28 mouse cellular contexts compared by ENCODE assay signal in genomic region chr2:103835614-103836395, GRCm38 (mm10). TPM values are rescaled to one million over a fixed set of nuclear protein-coding genes. Genes with fewer than 3 reads are reported as not detected.
A peak's percentile ranks its signal among the peaks of the same experiment; 100 is the strongest.
DNase-seq lines count a peak whose midpoint lies in the region; ATAC-seq and TF ChIP-seq lines count a peak whose summit lies in the region.
"Had no signal": no experiment of that assay in that cellular context is flagged by ENCODE, and none has a peak within 500 bp of the region (broad histone marks: within the 10 kb centered on the region; RNA-seq: fewer than 3 reads in every experiment).

No protein-coding gene starts in this region.

- H3K27me3 ChIP-seq in liver, adult 2 months (ENCODE audit: control insufficient read depth, insufficient read depth, low read length) = no peaks in the 10 kb centered on the region
- H3K27me3 ChIP-seq in liver, embryonic 11.5 days (replicated peaks; ENCODE audit: control insufficient read depth, insufficient read depth, low read length) = no peaks in the 10 kb centered on the region
- H3K27me3 ChIP-seq: forebrain, embryonic 15.5 days; heart, embryonic 13.5 days; kidney, embryonic 15.5 days; limb, embryonic 15.5 days; neural tube, embryonic 15.5 days had no signal

- H3K79me2 ChIP-seq in liver, adult 2 months (ENCODE audit: control insufficient read depth, insufficient read depth, low read length) = no peaks in the 10 kb centered on the region

- H3K27ac ChIP-seq in liver, adult 2 months (replicated peaks; ENCODE audit: insufficient read depth, low read depth, low read length) = no peak overlapping the region
- H3K27ac ChIP-seq in liver, embryonic 11.5 days (ENCODE audit: low read depth, low read length) = no peak overlapping the region
- H3K27ac ChIP-seq: forebrain, embryonic 10.5 days; forebrain, embryonic 15.5 days; gastrocnemius, adult 2 months; heart, embryonic 13.5 days; kidney, embryonic 15.5 days; left cerebral cortex, adult 2 months; limb, embryonic 15.5 days; neural tube, embryonic 15.5 days had no signal

- ATAC-seq in liver, embryonic 11.5 days (replicated peaks; ENCODE audit: low FRiP score) = no peak
- ATAC-seq: forebrain, embryonic 15.5 days; hindbrain, embryonic 16.5 days; Patski had no signal

- H3K4me1 ChIP-seq in liver, adult 2 months (ENCODE audit: control insufficient read depth, insufficient read depth, low read length) = peaks cover 2% of the 10 kb centered on the region; the same call in 1 of the 2 replicates
- H3K4me1 ChIP-seq in liver, embryonic 11.5 days (replicated peaks; ENCODE audit: control insufficient read depth, insufficient read depth, low read length) = peaks cover 9% of the 10 kb centered on the region
- H3K4me1 ChIP-seq: forebrain, embryonic 15.5 days; heart, embryonic 13.5 days had no signal

- peak; percentile 30 for DNase-seq in adrenal gland, postnatal 10 days
- no peak for DNase-seq in adrenal gland, postnatal 4 days (ENCODE audit: low spot score in 2 of 2)
- peak; percentile 51 for DNase-seq in liver, adult 2 months (ENCODE audit: extremely low read depth, low read depth, low spot score)
- DNase-seq in liver, embryonic 11.5 days (ENCODE audit: low spot score) = no peak
- DNase-seq in 3T3-L1 (ENCODE audit: low read depth, low spot score) = peak; percentile 31
- DNase-seq in fat pad, adult 2 months (ENCODE audit: extremely low read depth, low read depth, low spot score) = peak; percentile 68
- DNase-seq in cerebellum, adult 9-10 months = no peak
- DNase-seq: cerebellum, adult 2 months; cerebellum, postnatal 25 days; gastrocnemius, adult 2 months; heart, postnatal 10 days; kidney, adult 18-20 months; kidney, postnatal 25 days; lung, postnatal 36 days; retina, postnatal 1 day; right cerebral cortex, postnatal 14 days; thymus, postnatal 14 days had no signal

- TF ChIP-seq POLR2A in liver, adult 2 months (IDR thresholded peaks at IDR 0.05; ENCODE audit: extremely low read depth, insufficient read depth, low read length) = no peak

- no peaks in the 10 kb centered on the region for H3K9me3 ChIP-seq in liver, embryonic 11.5 days (ENCODE audit: control insufficient read depth, low read length)
- H3K9me3 ChIP-seq: forebrain, embryonic 10.5 days; forebrain, embryonic 15.5 days; heart, embryonic 13.5 days; kidney, embryonic 15.5 days; limb, embryonic 15.5 days; neural tube, embryonic 15.5 days had no signal

- no peak overlapping the region for H3K4me3 ChIP-seq in liver, adult 2 months (ENCODE audit: insufficient read depth, low read depth, low read length)
- H3K4me3 ChIP-seq in liver, embryonic 11.5 days (ENCODE audit: low read depth, low read length) = no peak overlapping the region
- H3K4me3 ChIP-seq: forebrain, embryonic 10.5 days; forebrain, embryonic 15.5 days; gastrocnemius, adult 2 months; heart, embryonic 13.5 days; kidney, embryonic 15.5 days; layer of hippocampus, adult 2 months; left cerebral cortex, adult 2 months; limb, embryonic 15.5 days; neural tube, embryonic 15.5 days had no signal

- WGBS in liver, adult 2 months = 62% methylated on average over 11 of the region's 11 CpGs
- WGBS in liver, embryonic 11.5 days = 81% methylated on average over 11 of the region's 11 CpGs

- no peak overlapping the region for H3K4me2 ChIP-seq in liver, embryonic 11.5 days
- H3K4me2 ChIP-seq: forebrain, embryonic 15.5 days; heart, embryonic 13.5 days; kidney, embryonic 15.5 days; limb, embryonic 15.5 days; midbrain, embryonic 11.5 days; neural tube, embryonic 15.5 days had no signal

- TF ChIP-seq CTCF in liver, adult 2 months (IDR thresholded peaks at IDR 0.05; ENCODE audit: low read depth, low read length) = no peak

- no peak overlapping the region for H3K9ac ChIP-seq in liver, adult 2 months (ENCODE audit: low read depth, low read length)
- H3K9ac ChIP-seq in liver, embryonic 11.5 days (ENCODE audit: low read depth, low read length) = no peak overlapping the region
- H3K9ac ChIP-seq: forebrain, embryonic 15.5 days; heart, embryonic 13.5 days; kidney, embryonic 15.5 days; limb, embryonic 15.5 days; neural tube, embryonic 15.5 days had no signal

- no peaks in the 10 kb centered on the region for H3K36me3 ChIP-seq in liver, adult 2 months (ENCODE audit: control insufficient read depth, insufficient read depth, low read length)
- no peaks in the 10 kb centered on the region for H3K36me3 ChIP-seq in liver, embryonic 11.5 days (ENCODE audit: control insufficient read depth, insufficient read depth, low read length)
- H3K36me3 ChIP-seq: forebrain, embryonic 10.5 days; forebrain, embryonic 15.5 days; heart, embryonic 13.5 days; kidney, embryonic 15.5 days; limb, embryonic 15.5 days; neural tube, embryonic 15.5 days had no signal

RNA-seq across cellular contexts. Expression of gene Caprin1, which starts 38.4 kb away (rescaled TPM):
- 100 to 1,000 TPM; 354 to 414 TPM for total RNA-seq in adrenal gland, postnatal 10 days (2021)
- total RNA-seq in adrenal gland, postnatal 4 days (2021) = 100 to 1,000 TPM; 486 to 527 TPM
- total RNA-seq in liver, adult 2 months (2014; rRNA removed) = 170 and 201 TPM in 2 replicates
- polyA plus RNA-seq in liver, adult 2 months (2012; rRNA removed) = 90.7 and 97.3 TPM in 2 replicates
- polyA plus RNA-seq in liver, embryonic 11.5 days (2014; fragmentation: Nextera tagmentation; extraction: Ambion mirVana) = 345 and 405 TPM in 2 replicates

Comparison
In these comparisons a context has a peak if more than half of its experiments do, and no peak if none do; other contexts are left out.
1. DNase-seq: peak in adrenal gland, postnatal 10 days (single experiment), liver, adult 2 months (single experiment), 3T3-L1 (single experiment) and fat pad, adult 2 months (single experiment); none in adrenal gland, postnatal 4 days (0 of 2), liver, embryonic 11.5 days (single experiment) and cerebellum, adult 9-10 months (single experiment).